ENCODE assay signal across 33 mouse cellular contexts in the genomic region with DNA sequence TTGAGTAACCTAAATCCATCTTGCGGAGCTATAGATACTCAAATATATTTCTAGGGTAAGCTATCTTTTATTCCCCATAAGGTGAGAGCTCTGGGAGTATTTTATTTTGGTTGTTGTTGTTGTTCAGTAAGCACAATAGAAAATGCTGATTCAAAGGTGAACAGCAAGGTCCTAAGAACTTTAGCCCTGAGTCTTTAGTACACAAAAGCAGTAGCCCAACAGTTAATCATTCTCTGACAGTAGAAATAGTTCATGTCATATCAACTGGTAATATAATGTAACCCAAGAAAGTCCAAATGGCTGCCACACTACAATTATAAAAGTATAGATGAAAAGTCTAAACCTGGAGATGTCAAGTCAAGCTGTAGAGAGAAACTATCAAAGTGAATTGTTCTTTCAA.
"Had no signal": no experiment of that assay in that cellular context is flagged by ENCODE, and none has a peak within 500 bp of the region (broad histone marks: within the 10 kb centered on the region; RNA-seq: fewer than 3 reads in every experiment).

No protein-coding gene starts in this region.

- H3K36me3 ChIP-seq: heart, embryonic 10.5 days; heart, embryonic 12.5 days; heart, embryonic 13.5 days; heart, embryonic 15.5 days; hindbrain, embryonic 10.5 days; hindbrain, embryonic 12.5 days; hindbrain, embryonic 13.5 days; hindbrain, embryonic 15.5 days; intestine, embryonic 15.5 days; kidney, embryonic 15.5 days had no signal

- H3K4me1 ChIP-seq: heart, embryonic 10.5 days; heart, embryonic 12.5 days; heart, embryonic 13.5 days; heart, embryonic 15.5 days; hindbrain, embryonic 10.5 days; hindbrain, embryonic 12.5 days; hindbrain, embryonic 13.5 days; hindbrain, embryonic 15.5 days; intestine, embryonic 15.5 days; kidney, embryonic 15.5 days had no signal

- ATAC-seq: hindbrain, embryonic 16.5 days; hindbrain, postnatal 0 days; inflammation-experienced regulatory T-cells, adult 6 months; intestine, embryonic 15.5 days; intestine, embryonic 16.5 days; intestine, postnatal 0 days had no signal

- H3K27me3 ChIP-seq: heart, embryonic 12.5 days; heart, embryonic 13.5 days; heart, embryonic 15.5 days; hindbrain, embryonic 12.5 days; hindbrain, embryonic 13.5 days; hindbrain, embryonic 15.5 days; intestine, embryonic 15.5 days; kidney, embryonic 15.5 days had no signal

- H3K27ac ChIP-seq: heart, adult 2 months; heart, embryonic 10.5 days; heart, embryonic 13.5 days; heart, embryonic 15.5 days; hindbrain, embryonic 10.5 days; hindbrain, embryonic 12.5 days; hindbrain, embryonic 13.5 days; hindbrain, embryonic 14.5 days; hindbrain, embryonic 15.5 days; hindbrain, postnatal 0 days; intestine, embryonic 15.5 days; kidney, embryonic 15.5 days; kidney, postnatal 0 days; layer of hippocampus, adult 2 months; left cerebral cortex, adult 2 months had no signal

- H3K9me3 ChIP-seq: heart, embryonic 10.5 days; heart, embryonic 12.5 days; heart, embryonic 13.5 days; heart, embryonic 15.5 days; hindbrain, embryonic 10.5 days; hindbrain, embryonic 12.5 days; hindbrain, embryonic 13.5 days; hindbrain, embryonic 15.5 days; intestine, embryonic 15.5 days; kidney, embryonic 15.5 days had no signal

- H3K4me2 ChIP-seq: heart, embryonic 11.5 days; heart, embryonic 12.5 days; heart, embryonic 13.5 days; heart, embryonic 15.5 days; hindbrain, embryonic 12.5 days; hindbrain, embryonic 13.5 days; hindbrain, embryonic 14.5 days; hindbrain, embryonic 15.5 days; intestine, embryonic 15.5 days; kidney, embryonic 15.5 days had no signal

- H3K4me3 ChIP-seq: heart, adult 2 months; heart, embryonic 10.5 days; heart, embryonic 12.5 days; heart, embryonic 13.5 days; heart, embryonic 15.5 days; hindbrain, embryonic 10.5 days; hindbrain, embryonic 12.5 days; hindbrain, embryonic 13.5 days; hindbrain, embryonic 15.5 days; intestine, embryonic 15.5 days; kidney, embryonic 15.5 days; layer of hippocampus, adult 2 months; left cerebral cortex, adult 2 months had no signal

- H3K9ac ChIP-seq: heart, embryonic 12.5 days; heart, embryonic 13.5 days; heart, embryonic 15.5 days; hindbrain, embryonic 12.5 days; hindbrain, embryonic 13.5 days; hindbrain, embryonic 14.5 days; hindbrain, embryonic 15.5 days; intestine, embryonic 15.5 days; kidney, embryonic 15.5 days had no signal

- DNase-seq: heart, adult 2 months; heart, postnatal 10 days; heart, postnatal 14 days; heart, postnatal 36 days; heart, postnatal 4 days; kidney, adult 18-20 months; kidney, adult 8-10 months; kidney, postnatal 10 days; kidney, postnatal 14 days; kidney, postnatal 25 days; kidney, postnatal 36 days; layer of hippocampus, adult 9-11 months; layer of hippocampus, postnatal 36 days had no signal
